Mouse (Mus musculus) spleen, adult 2 months (tissue): ENCODE data around the gene Fry. TPM values are rescaled to one million over a fixed set of nuclear protein-coding genes. Genes with fewer than 3 reads are reported as not detected.

Source experiments
- DNase-seq, 2 experiments: peaks; one replicate each; pipeline versions ENCODE4 v3.0.0 to v3.0.0-alpha.2; 2012 to 2021; ENCODE audit warnings: low spot score in 2 of 2, low read depth in 1 of 2
- H3K27ac ChIP-seq: fragments of 200-500 bp; 2 replicates; pipeline ENCODE4 v1.5.1; 2012; ENCODE audit warnings: low read length, inconsistent platforms; ENCODE audit not compliant: insufficient read depth
- H3K27me3 ChIP-seq: fragments of 200-500 bp; 2 replicates; pipeline ENCODE4 v1.6.1; 2012; ENCODE audit warnings: mild to moderate bottlenecking, moderate library complexity, low read length, inconsistent platforms; ENCODE audit not compliant: control insufficient read depth, insufficient read depth
- H3K36me3 ChIP-seq: fragments of 200-500 bp; 2 replicates; pipeline ENCODE4 v1.6.1; 2012; ENCODE audit warnings: mild to moderate bottlenecking, low read length, inconsistent platforms; ENCODE audit not compliant: control insufficient read depth, insufficient read depth
- H3K4me1 ChIP-seq: fragments of 200-500 bp; 2 replicates; pipeline ENCODE4 v1.6.1; 2011; ENCODE audit warnings: inconsistent platforms; ENCODE audit not compliant: control insufficient read depth, insufficient read depth, insufficient read length
- H3K4me3 ChIP-seq: fragments of 200-500 bp; 2 replicates; pipeline ENCODE4 v1.5.1; 2011; ENCODE audit warnings: mild to moderate bottlenecking, inconsistent platforms; ENCODE audit not compliant: insufficient read depth, insufficient read length; ENCODE audit errors: extremely low read depth
- CTCF ChIP-seq: fragments of 200-500 bp; IDR thresholded peaks from 2 replicates; pipeline ENCODE4 v1.5.1; 2011; ENCODE audit warnings: mild to moderate bottlenecking, inconsistent platforms; ENCODE audit not compliant: insufficient read depth, insufficient read length, insufficient replicate concordance; ENCODE audit errors: extremely low read depth
- POLR2A ChIP-seq: fragments of 200-500 bp; IDR thresholded peaks from 2 replicates; pipeline ENCODE4 v1.6.1; 2011; ENCODE audit warnings: low read depth, low read length, inconsistent platforms
- WGBS: fragments of 180-500 bp; shearing (Covaris S2); methylation state at CpG from one replicate; pipeline ENCODE4 v1.1.7; 2018; 5-methylcytosine and 5-hydroxymethylcytosine counted together
- polyA plus RNA-seq: library from polyadenylated mRNA; depleted of rRNA; stranded (reverse); fragments of >200 nt; gene quantifications from 2 replicates; pipeline ENCODE4 v1.2.3, GENCODE M21; 2012

Gene Fry
- polyA plus RNA-seq, 1 experiment, result 9.2 TPM

DNA sequence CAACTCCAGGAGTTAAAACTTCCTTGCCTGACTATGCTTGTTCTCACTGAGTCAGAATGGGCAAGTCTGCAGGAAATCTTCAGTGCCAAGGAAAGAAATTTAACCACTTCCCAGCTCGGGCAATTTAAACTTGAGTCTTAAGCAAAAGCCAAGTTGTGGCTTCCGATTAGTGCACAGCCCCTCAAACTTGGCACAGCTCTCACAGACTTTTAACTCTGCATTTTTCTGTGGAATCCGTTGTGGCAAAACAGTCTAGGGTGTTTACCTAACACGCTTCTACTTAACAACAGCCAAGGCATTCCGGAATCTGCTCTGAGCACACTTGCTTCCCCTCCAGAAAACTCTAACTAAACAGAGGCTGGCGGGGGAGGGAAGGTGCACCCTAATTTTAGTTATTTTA, 346.8 kb downstream of the Fry start:
- Histone ChIP-seq H3K27me3 (no peaks in the 10 kb centered on the region), H3K4me3 (no peak overlapping the region), H3K36me3 (peaks cover 5% of the 10 kb centered on the region), H3K27ac (no peak overlapping the region), H3K4me1 (no peaks in the 10 kb centered on the region)
- 39% methylated on average over 6 of the region's 6 CpGs for WGBS
- DNase-seq, result no peak
- TF ChIP-seq POLR2A (no peak), CTCF (no peak)

DNA sequence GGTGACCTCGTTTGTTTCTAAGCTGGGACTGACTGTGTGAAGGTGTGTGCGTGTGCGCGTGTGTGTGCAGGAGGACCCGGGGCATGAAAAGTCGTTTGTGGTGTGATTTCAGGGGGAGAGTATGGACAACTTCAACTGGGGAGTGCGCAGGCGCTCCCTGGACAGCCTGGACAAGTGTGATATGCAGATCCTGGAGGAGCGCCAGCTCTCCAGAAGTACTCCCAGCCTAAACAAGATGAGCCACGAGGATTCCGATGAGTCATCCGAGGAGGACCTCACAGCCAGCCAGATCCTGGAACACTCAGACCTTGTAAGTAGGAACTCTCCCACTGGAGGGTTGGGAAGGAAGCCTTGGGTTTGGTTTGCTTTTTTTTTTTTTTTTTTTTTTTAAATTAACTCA, 347.7 kb downstream of the Fry start:
- Histone ChIP-seq H3K36me3 (peaks cover 4% of the 10 kb centered on the region), H3K27ac (no peak overlapping the region), H3K4me1 (no peaks in the 10 kb centered on the region), H3K27me3 (no peaks in the 10 kb centered on the region), H3K4me3 (no peak overlapping the region)
- 70% methylated on average over 12 of the region's 12 CpGs for WGBS
- no peak for DNase-seq
- TF ChIP-seq CTCF (no peak), POLR2A (no peak)

DNA sequence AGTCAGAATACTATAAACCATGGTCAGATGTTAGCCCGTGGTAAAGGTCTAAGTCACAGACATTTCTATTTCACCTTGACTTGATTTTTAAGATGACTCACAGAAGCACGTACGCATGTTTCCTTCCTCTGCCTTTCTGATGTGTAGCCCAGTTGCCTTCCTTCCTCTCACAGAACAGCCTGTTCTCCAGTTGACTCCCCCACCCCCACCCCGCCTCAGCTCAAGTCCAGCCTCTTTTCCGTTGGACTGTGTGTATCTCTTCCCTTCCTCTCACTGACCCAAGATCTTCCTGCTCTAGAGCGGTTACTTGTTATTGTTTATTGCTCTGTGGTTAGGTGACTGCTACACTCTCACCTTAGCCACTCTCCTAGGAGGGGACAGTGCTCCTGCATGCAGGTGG, 350.0 kb downstream of the Fry start:
- DNase-seq, result no peak
- no peak overlapping the region for H3K4me3 ChIP-seq
- H3K36me3 ChIP-seq, result peaks cover 7% of the 10 kb centered on the region
- H3K27ac ChIP-seq, result no peak overlapping the region
- WGBS, result 15% methylated on average over 6 of the region's 6 CpGs
- no peak for TF ChIP-seq POLR2A
- no peak for TF ChIP-seq CTCF
- no peaks in the 10 kb centered on the region for H3K4me1 ChIP-seq
- H3K27me3 ChIP-seq, result no peaks in the 10 kb centered on the region

DNA sequence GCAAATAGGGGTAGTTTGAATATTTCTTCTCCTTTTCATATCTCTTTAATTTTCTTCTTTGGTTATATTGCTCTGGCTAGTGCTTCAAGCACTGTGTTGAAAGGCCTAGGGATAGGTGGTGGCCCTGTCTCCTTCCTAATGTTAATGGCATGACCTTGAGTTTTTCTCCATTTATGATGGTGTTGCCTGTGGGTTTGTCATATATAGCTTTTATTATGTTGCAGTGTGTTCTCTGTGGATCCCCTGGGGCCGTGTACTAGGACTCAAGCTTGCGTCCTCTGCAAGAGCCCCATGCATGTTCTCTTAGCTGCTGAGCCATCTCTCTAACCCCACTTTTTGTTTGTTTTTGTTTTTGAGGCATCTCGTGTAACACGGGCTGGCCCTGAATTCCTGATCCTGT, 358.9 kb downstream of the Fry start:
- no peak for DNase-seq

DNA sequence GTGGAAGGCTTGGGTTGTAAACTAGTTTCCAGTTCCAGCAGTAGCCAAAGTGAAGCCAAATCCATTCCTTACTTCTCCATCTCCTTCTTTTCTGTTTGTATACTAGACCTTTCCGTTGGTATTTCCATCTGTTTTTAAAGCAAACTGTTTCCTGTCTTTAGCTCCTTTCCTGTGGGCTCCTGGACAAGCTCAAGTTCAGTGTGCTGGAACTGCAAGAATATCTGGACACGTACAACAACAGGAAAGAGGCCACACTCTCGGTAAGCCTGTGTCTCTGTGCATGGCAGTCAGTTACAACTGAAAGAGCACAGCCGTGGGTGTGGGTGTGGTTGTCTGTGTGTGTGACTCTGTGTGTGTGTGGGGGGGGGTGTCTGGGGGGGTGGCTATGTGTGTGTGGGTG, 360.2 kb downstream of the Fry start:
- TF ChIP-seq CTCF (no peak), POLR2A (no peak)
- Histone ChIP-seq H3K4me1 (no peaks in the 10 kb centered on the region), H3K4me3 (no peak overlapping the region), H3K27me3 (no peaks in the 10 kb centered on the region), H3K36me3 (peaks cover 12% of the 10 kb centered on the region), H3K27ac (no peak overlapping the region)
- no peak for DNase-seq
- WGBS, result 36% methylated on average over 4 of the region's 4 CpGs

More for the DNA sequence above, 358.9 kb downstream of the Fry start:
- no peak overlapping the region for H3K27ac ChIP-seq
- TF ChIP-seq POLR2A, result no peak
- no peak for TF ChIP-seq CTCF
- 93% methylated on average over 4 of the region's 4 CpGs for WGBS
- no peak overlapping the region for H3K4me3 ChIP-seq
- H3K27me3 ChIP-seq, result no peaks in the 10 kb centered on the region
- no peaks in the 10 kb centered on the region for H3K4me1 ChIP-seq
- H3K36me3 ChIP-seq, result peaks cover 8% of the 10 kb centered on the region; the same call in 1 of the 2 replicates

DNA sequence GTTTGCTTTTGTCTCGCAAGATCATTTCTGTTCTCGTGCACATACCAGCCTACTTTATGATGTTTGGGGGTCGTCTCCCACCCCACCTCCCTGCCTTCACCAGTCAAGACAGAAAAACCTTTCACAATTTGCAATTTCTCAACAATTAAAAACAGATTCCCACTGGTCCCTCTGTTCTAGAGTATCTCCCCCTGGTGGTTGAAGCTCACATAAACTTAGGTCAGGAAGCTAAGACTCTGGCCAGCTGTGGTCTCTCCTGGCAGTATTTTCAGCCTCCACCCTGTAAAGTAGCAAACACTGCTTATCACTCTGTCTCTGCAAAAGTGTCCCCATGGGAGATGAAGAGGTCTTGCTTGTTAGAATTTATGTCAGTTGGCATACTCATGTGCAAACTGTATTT, 366.8 kb downstream of the Fry start:
- no peaks in the 10 kb centered on the region for H3K4me1 ChIP-seq
- WGBS, result 67% methylated on average over 3 of the region's 3 CpGs
- H3K4me3 ChIP-seq, result no peak overlapping the region
- DNase-seq, result peak in 1 of 2 experiments; percentile 9
- no peak for TF ChIP-seq CTCF
- no peak for TF ChIP-seq POLR2A
- no peak overlapping the region for H3K27ac ChIP-seq
- H3K36me3 ChIP-seq, result peaks cover 9% of the 10 kb centered on the region
- H3K27me3 ChIP-seq, result no peaks in the 10 kb centered on the region

DNA sequence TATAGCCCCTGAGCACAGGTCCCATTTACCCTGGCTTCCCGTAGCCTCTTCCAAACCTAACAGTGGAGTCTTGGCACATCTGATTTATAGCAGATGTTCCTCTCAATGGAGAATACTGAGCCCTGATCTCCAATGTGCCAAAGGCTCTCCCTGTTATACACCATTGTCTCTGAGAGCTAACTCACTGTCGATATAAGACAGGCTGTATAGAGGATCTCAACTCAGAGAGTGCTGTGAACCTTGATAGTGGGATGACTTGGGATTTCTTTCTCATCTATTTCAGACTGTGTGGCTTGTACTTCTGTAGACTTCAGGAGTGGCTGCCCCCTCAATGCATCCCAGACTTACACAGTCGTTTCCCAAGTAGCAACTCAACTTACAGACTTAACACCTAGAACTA, 371.8 kb downstream of the Fry start:
- no peak for TF ChIP-seq CTCF
- TF ChIP-seq POLR2A, result no peak
- WGBS, result 90% methylated on average over 3 of the region's 3 CpGs
- Histone ChIP-seq H3K27me3 (no peaks in the 10 kb centered on the region), H3K4me3 (no peak overlapping the region), H3K27ac (no peak overlapping the region), H3K36me3 (no peaks in the 10 kb centered on the region), H3K4me1 (no peaks in the 10 kb centered on the region)
- DNase-seq, result no peak
